Mouse (Mus musculus) MEL (cell line): Measurements from ENCODE around the gene S100pbp.

ENCODE experiments used
- CTCF ChIP-seq, 3 experiments: IDR thresholded peaks in 2 of 3; conservative IDR thresholded peaks in 1 of 3; 2 replicates each; pipeline ENCODE4 v1.5.1; 2011 to 2012; ENCODE audit warnings: low read length in 3 of 3, low read depth in 2 of 3, mild to moderate bottlenecking in 2 of 3, improper control_type of control experiment in 1 of 3, inconsistent platforms in 1 of 3, mixed read lengths in 1 of 3, moderate library complexity in 1 of 3; ENCODE audit not compliant: control insufficient read depth in 1 of 3, insufficient read depth in 1 of 3, poor library complexity in 1 of 3, severe bottlenecking in 1 of 3
- E2F4 ChIP-seq: IDR thresholded peaks from 2 replicates; pipeline ENCODE4 v1.6.1; 2011; ENCODE audit warnings: low read depth, low read length, improper control_type of control experiment, borderline replicate concordance
- GATA1 ChIP-seq: IDR thresholded peaks from 2 replicates; pipeline ENCODE4 v1.6.1; 2011; ENCODE audit warnings: low read depth, low read length, improper control_type of control experiment
- HCFC1 ChIP-seq: IDR thresholded peaks from 2 replicates; pipeline ENCODE4 v1.6.1; 2012; ENCODE audit warnings: low read depth, mild to moderate bottlenecking, inconsistent platforms, low read length, improper control_type of control experiment, moderate library complexity
- KAT2A ChIP-seq: conservative IDR thresholded peaks from 2 replicates; pipeline ENCODE4 v1.6.1; 2012; ENCODE audit warnings: low read depth, low read length, improper control_type of control experiment, inconsistent platforms
- MEF2A ChIP-seq: IDR thresholded peaks from 2 replicates; pipeline ENCODE4 v1.6.1; 2014; ENCODE audit warnings: low read depth, mild to moderate bottlenecking, inconsistent platforms, low read length, improper control_type of control experiment; ENCODE audit not compliant: poor library complexity, insufficient replicate concordance, severe bottlenecking; ENCODE audit errors: extremely low read depth
- MXI1 ChIP-seq: IDR thresholded peaks from 2 replicates; pipeline ENCODE4 v1.6.1; 2011; ENCODE audit warnings: mild to moderate bottlenecking, low read depth, low read length, improper control_type of control experiment
- POLR2A ChIP-seq, 2 experiments: IDR thresholded peaks; 2 replicates each; pipeline ENCODE4 v1.6.1; 2011 to 2012; ENCODE audit warnings: low read length in 2 of 2, mild to moderate bottlenecking in 2 of 2, control low read depth in 1 of 2, improper control_type of control experiment in 1 of 2, low read depth in 1 of 2, moderate library complexity in 1 of 2; ENCODE audit not compliant: control insufficient read depth in 1 of 2, insufficient read depth in 1 of 2, poor library complexity in 1 of 2
- POLR2AphosphoS5 ChIP-seq: IDR thresholded peaks from 2 replicates; pipeline ENCODE4 v1.6.1; 2012; ENCODE audit warnings: low read depth, borderline replicate concordance, mild to moderate bottlenecking, inconsistent platforms, low read length, moderate library complexity, mixed read lengths
- SMC3 ChIP-seq: IDR thresholded peaks from 2 replicates; pipeline ENCODE4 v1.6.1; 2011; ENCODE audit warnings: low read depth, low read length, improper control_type of control experiment
- TBP ChIP-seq: IDR thresholded peaks from 2 replicates; pipeline ENCODE4 v1.8.0; 2011; ENCODE audit warnings: low read depth, low read length, improper control_type of control experiment
- TCF12 ChIP-seq: IDR thresholded peaks from 2 replicates; pipeline ENCODE4 v1.6.1; 2014; ENCODE audit warnings: low read depth, mild to moderate bottlenecking, inconsistent platforms, low read length, improper control_type of control experiment, moderate library complexity
- USF1 ChIP-seq: IDR thresholded peaks from 2 replicates; pipeline ENCODE4 v1.6.1; 2014; ENCODE audit warnings: low read depth, mild to moderate bottlenecking, inconsistent platforms, low read length, improper control_type of control experiment, moderate library complexity

DNA sequence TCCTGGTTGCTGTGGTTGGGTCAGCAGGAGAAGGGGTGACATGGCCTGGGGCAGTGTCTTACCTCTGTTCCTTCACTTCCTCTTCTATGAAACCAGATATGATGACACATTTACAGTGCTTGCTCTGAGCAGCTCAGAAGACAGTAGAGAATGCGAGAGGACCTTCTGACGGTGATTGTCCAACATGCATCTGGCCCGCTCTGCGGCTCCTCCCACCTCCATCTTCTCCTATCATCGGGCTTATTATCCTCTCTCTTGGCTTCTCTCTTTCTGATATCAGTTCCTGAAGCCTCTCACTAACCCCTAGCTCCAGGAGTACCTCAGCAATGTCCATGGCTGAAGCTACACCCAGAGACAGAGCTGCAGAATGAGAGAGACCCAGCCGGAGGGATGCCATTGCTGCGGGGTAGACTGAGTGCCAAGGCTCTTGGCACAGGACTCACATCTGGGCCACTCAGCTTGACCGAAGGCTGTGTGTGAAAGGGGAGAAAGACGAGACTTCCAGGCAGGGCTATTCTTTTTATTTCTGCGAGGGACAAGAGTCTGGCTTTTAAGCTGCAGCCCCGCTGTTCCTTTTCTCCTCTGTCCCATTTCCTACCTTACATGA, 47.0 kb downstream of the S100pbp start:
- TF ChIP-seq GATA1: no peak
- TF ChIP-seq KAT2A: no peak
- no peak for TF ChIP-seq SMC3
- no peak for TF ChIP-seq USF1
- no peak for TF ChIP-seq POLR2A (IDR thresholded peaks at IDR 0.05; ENCODE audit: control insufficient read depth in 1 of 2, insufficient read depth in 1 of 2, low read depth in 1 of 2, low read length in 2 of 2, poor library complexity in 1 of 2)
- TF ChIP-seq E2F4: no peak
- TF ChIP-seq CTCF (IDR thresholded peaks at IDR 0.05 in 2 of 3, conservative IDR thresholded peaks at IDR 0.05 in 1 of 3; ENCODE audit: control insufficient read depth in 1 of 3, insufficient read depth in 1 of 3, low read depth in 2 of 3, low read length in 3 of 3, poor library complexity in 1 of 3, severe bottlenecking in 1 of 3): no peak
- no peak; the same call in 1 of the 2 replicates for TF ChIP-seq TBP
- no peak for TF ChIP-seq TCF12
- no peak for TF ChIP-seq MXI1
- no peak for TF ChIP-seq HCFC1
- TF ChIP-seq POLR2AphosphoS5: no peak
- no peak for TF ChIP-seq MEF2A
